Comparison of ENCODE assay signal across 13 mouse cellular contexts in genomic region chr4:56224542-56224941, GRCm38 (mm10).
DNase-seq lines count a peak whose midpoint lies in the region; ATAC-seq and TF ChIP-seq lines count a peak whose summit lies in the region.
"Had no signal": no experiment of that assay in that cellular context is flagged by ENCODE, and none has a peak within 500 bp of the region (broad histone marks: within the 10 kb centered on the region; RNA-seq: fewer than 3 reads in every experiment).

No protein-coding gene starts in this region.

- no peaks in the 10 kb centered on the region for H3K4me1 ChIP-seq in heart, embryonic 11.5 days (ENCODE audit: control insufficient read depth, insufficient read depth, low read length)
- peaks cover 4% of the 10 kb centered on the region for H3K4me1 ChIP-seq in thymus, adult 2 months (replicated peaks; ENCODE audit: control insufficient read depth, insufficient read depth, low read length)
- H3K4me1 ChIP-seq: liver, embryonic 13.5 days had no signal

- no peak overlapping the region for H3K9ac ChIP-seq in heart, embryonic 11.5 days (ENCODE audit: low read depth, low read length)
- H3K9ac ChIP-seq: forebrain, embryonic 12.5 days; hindbrain, embryonic 14.5 days; liver, embryonic 13.5 days; neural tube, embryonic 12.5 days had no signal

- no peak overlapping the region for H3K4me3 ChIP-seq in heart, embryonic 11.5 days (ENCODE audit: low read depth, low read length)
- H3K4me3 ChIP-seq in thymus, adult 2 months (ENCODE audit: control insufficient read depth, insufficient read depth, low read length) = no peak overlapping the region
- H3K4me3 ChIP-seq: forebrain, embryonic 12.5 days; liver, embryonic 13.5 days; neural tube, embryonic 12.5 days had no signal

- no peak for TF ChIP-seq POLR2A in thymus, adult 2 months (IDR thresholded peaks at IDR 0.05; ENCODE audit: control insufficient read depth, extremely low read depth, insufficient read depth, low read length, poor library complexity)

- H3K27ac ChIP-seq in heart, embryonic 11.5 days (ENCODE audit: low read depth, low read length) = no peak overlapping the region
- no peak overlapping the region for H3K27ac ChIP-seq in thymus, adult 2 months (ENCODE audit: control insufficient read depth, insufficient read depth, low read length)
- H3K27ac ChIP-seq: forebrain, embryonic 12.5 days; hindbrain, embryonic 14.5 days; liver, embryonic 13.5 days; neural tube, embryonic 12.5 days had no signal

- H3K9me3 ChIP-seq in heart, embryonic 11.5 days (replicated peaks; ENCODE audit: control insufficient read depth, low read length) = no peaks in the 10 kb centered on the region
- H3K9me3 ChIP-seq: forebrain, embryonic 12.5 days; liver, embryonic 13.5 days; neural tube, embryonic 12.5 days had no signal

- 48% methylated on average over 3 of the region's 3 CpGs for WGBS in heart, embryonic 11.5 days (ENCODE audit: insufficient replicate concordance)
- WGBS in thymus, adult 2 months = 65% methylated on average over 3 of the region's 3 CpGs

- TF ChIP-seq CTCF in thymus, adult 2 months (IDR thresholded peaks at IDR 0.05; ENCODE audit: borderline replicate concordance, control insufficient read depth, extremely low read depth, insufficient read depth, low read length, poor library complexity) = no peak

- intact Hi-C loops in heart, postnatal 14 days (cut with DNase I) = loop anchor here (5.0 kb wide), 2 partner anchors 102 to 712 kb away; no protein-coding TSS in a partner anchor
- intact Hi-C loops in left cerebral cortex, postnatal 4 days (cut with DNase I) = no loop called here

- no peaks in the 10 kb centered on the region; the same call in 1 of the 2 replicates for H3K27me3 ChIP-seq in heart, embryonic 11.5 days (ENCODE audit: control insufficient read depth, insufficient read depth, low read length)
- H3K27me3 ChIP-seq in thymus, adult 2 months (ENCODE audit: control insufficient read depth, insufficient read depth, low read length) = no peaks in the 10 kb centered on the region
- H3K27me3 ChIP-seq: forebrain, embryonic 12.5 days; liver, embryonic 13.5 days; neural tube, embryonic 12.5 days had no signal

- no peak for ATAC-seq in heart, embryonic 11.5 days (replicated peaks; ENCODE audit: insufficient number of reproducible peaks, low FRiP score, low TSS enrichment)

- peak; percentile 94 for DNase-seq in heart, adult 11 months
- DNase-seq in NIH3T3 (ENCODE audit: low read depth) = peak; percentile 62
- DNase-seq in heart, postnatal 14 days = peak; percentile 3 to 18
- peak; percentile 67 for DNase-seq in lung, postnatal 10 days
- no peak for DNase-seq in cerebellum, adult 8-10 months
- DNase-seq in thymus, adult 2 months = no peak
- DNase-seq in left cerebral cortex, postnatal 4 days = no peak
- DNase-seq: cerebellum, adult 11 months; liver, embryonic 13.5 days had no signal

- H3K4me2 ChIP-seq in heart, embryonic 11.5 days = no peak overlapping the region
- H3K4me2 ChIP-seq: forebrain, embryonic 12.5 days; hindbrain, embryonic 14.5 days; liver, embryonic 13.5 days; neural tube, embryonic 12.5 days had no signal

- no peaks in the 10 kb centered on the region for H3K36me3 ChIP-seq in heart, embryonic 11.5 days (ENCODE audit: control insufficient read depth, insufficient read depth, low read length)
- no peaks in the 10 kb centered on the region for H3K36me3 ChIP-seq in thymus, adult 2 months (ENCODE audit: control insufficient read depth, insufficient read depth, low read length)
- H3K36me3 ChIP-seq: forebrain, embryonic 12.5 days; liver, embryonic 13.5 days; neural tube, embryonic 12.5 days had no signal

Comparison
In these comparisons a context has a peak if more than half of its experiments do, and no peak if none do; other contexts are left out.
1. DNase-seq: peak in heart, adult 11 months (single experiment), NIH3T3 (single experiment), heart, postnatal 14 days (2 of 2) and lung, postnatal 10 days (single experiment); none in cerebellum, adult 8-10 months (single experiment), thymus, adult 2 months (single experiment) and left cerebral cortex, postnatal 4 days (single experiment).